Mouse (Mus musculus): ENCODE data around the gene Obscn. TPM values are rescaled to one million over a fixed set of nuclear protein-coding genes. Genes with fewer than 3 reads are reported as not detected.

The Obscn gene
- polyA plus RNA-seq, 1 experiment, result 19.0 TPM

- Histone ChIP-seq H3K4me1 (ENCODE audit: control insufficient read depth, insufficient read depth, low read length) (no peaks in the 10 kb centered on the region), H3K4me3 (replicated peaks; ENCODE audit: extremely low read depth, low read depth, low read length) (no peak overlapping the region)
- no peak for TF ChIP-seq POLR2A (IDR thresholded peaks at IDR 0.05; ENCODE audit: borderline replicate concordance, extremely low read depth, low read depth, low read length)
- 0 out of 2 replicates have a peak, but pooled peaks have one; percentile 20 for TF ChIP-seq CTCF (IDR thresholded peaks at IDR 0.05; ENCODE audit: insufficient read depth, low read length)
- 41% methylated on average over 3 of the region's 3 CpGs for WGBS
- no peak for DNase-seq
Observed at GRCm38 (mm10) chr11:59151729-59152128, 15.5 kb upstream of the Obscn start.

GRCm38 (mm10) chr11:59149302-59149701 is 13.1 kb upstream of the Obscn start:
- Histone ChIP-seq H3K4me3 (replicated peaks; ENCODE audit: extremely low read depth, low read depth, low read length) (no peak overlapping the region), H3K4me1 (ENCODE audit: control insufficient read depth, insufficient read depth, low read length) (no peaks in the 10 kb centered on the region)
- TF ChIP-seq CTCF (IDR thresholded peaks at IDR 0.05; ENCODE audit: insufficient read depth, low read length) (no peak), POLR2A (IDR thresholded peaks at IDR 0.05; ENCODE audit: borderline replicate concordance, extremely low read depth, low read depth, low read length) (no peak)
- DNase-seq, result no peak
- WGBS, result 44% methylated on average over 3 of the region's 3 CpGs

- 79% methylated on average over 5 of the region's 5 CpGs for WGBS
- no peak for DNase-seq
- no peak for TF ChIP-seq POLR2A (IDR thresholded peaks at IDR 0.05; ENCODE audit: borderline replicate concordance, extremely low read depth, low read depth, low read length)
- TF ChIP-seq CTCF (IDR thresholded peaks at IDR 0.05; ENCODE audit: insufficient read depth, low read length), result no peak
- Histone ChIP-seq H3K4me1 (ENCODE audit: control insufficient read depth, insufficient read depth, low read length) (no peaks in the 10 kb centered on the region), H3K4me3 (replicated peaks; ENCODE audit: extremely low read depth, low read depth, low read length) (no peak overlapping the region)
Observed at GRCm38 (mm10) chr11:59142962-59143361, 6.8 kb upstream of the Obscn start.

GRCm38 (mm10) chr11:59141772-59142370 is 5.7 kb upstream of the Obscn start:
- no peak for TF ChIP-seq POLR2A (IDR thresholded peaks at IDR 0.05; ENCODE audit: borderline replicate concordance, extremely low read depth, low read depth, low read length)
- TF ChIP-seq CTCF (IDR thresholded peaks at IDR 0.05; ENCODE audit: insufficient read depth, low read length), result no peak
- H3K4me3 ChIP-seq (replicated peaks; ENCODE audit: extremely low read depth, low read depth, low read length), result no peak overlapping the region
- H3K4me1 ChIP-seq (ENCODE audit: control insufficient read depth, insufficient read depth, low read length), result no peaks in the 10 kb centered on the region
- 8% methylated on average over 14 of the region's 14 CpGs for WGBS
- DNase-seq, result no peak

GRCm38 (mm10) chr11:59138537-59139486 is 2.6 kb upstream of the Obscn start:
- H3K4me3 ChIP-seq (replicated peaks; ENCODE audit: extremely low read depth, low read depth, low read length), result no peak overlapping the region
- 64% methylated on average over 19 of the region's 19 CpGs for WGBS
- DNase-seq, result no peak
- H3K4me1 ChIP-seq (ENCODE audit: control insufficient read depth, insufficient read depth, low read length), result no peaks in the 10 kb centered on the region
- TF ChIP-seq POLR2A (IDR thresholded peaks at IDR 0.05; ENCODE audit: borderline replicate concordance, extremely low read depth, low read depth, low read length), result no peak
- no peak for TF ChIP-seq CTCF (IDR thresholded peaks at IDR 0.05; ENCODE audit: insufficient read depth, low read length)

GRCm38 (mm10) chr11:59136994-59137706 is 948 bp upstream of the Obscn start:
- DNase-seq, result no peak
- 73% methylated on average over 12 of the region's 12 CpGs for WGBS
- H3K4me3 ChIP-seq (replicated peaks; ENCODE audit: extremely low read depth, low read depth, low read length), result no peak overlapping the region
- TF ChIP-seq POLR2A (IDR thresholded peaks at IDR 0.05; ENCODE audit: borderline replicate concordance, extremely low read depth, low read depth, low read length) (no peak), CTCF (IDR thresholded peaks at IDR 0.05; ENCODE audit: insufficient read depth, low read length) (no peak)
- no peaks in the 10 kb centered on the region for H3K4me1 ChIP-seq (ENCODE audit: control insufficient read depth, insufficient read depth, low read length)

- no peak for DNase-seq
- H3K4me3 ChIP-seq (replicated peaks; ENCODE audit: extremely low read depth, low read depth, low read length), result no peak overlapping the region
- no peaks in the 10 kb centered on the region for H3K4me1 ChIP-seq (ENCODE audit: control insufficient read depth, insufficient read depth, low read length)
- WGBS, result 8% methylated on average over 55 of the region's 55 CpGs
- TF ChIP-seq CTCF (IDR thresholded peaks at IDR 0.05; ENCODE audit: insufficient read depth, low read length) (no peak), POLR2A (IDR thresholded peaks at IDR 0.05; ENCODE audit: borderline replicate concordance, extremely low read depth, low read depth, low read length) (no peak)
Observed at GRCm38 (mm10) chr11:59135051-59135820, 966 bp downstream of the Obscn start.

GRCm38 (mm10) chr11:59134373-59134997 is 1.7 kb downstream of the Obscn start:
- no peaks in the 10 kb centered on the region for H3K4me1 ChIP-seq (ENCODE audit: control insufficient read depth, insufficient read depth, low read length)
- DNase-seq, result no peak
- no peak for TF ChIP-seq CTCF (IDR thresholded peaks at IDR 0.05; ENCODE audit: insufficient read depth, low read length)
- TF ChIP-seq POLR2A (IDR thresholded peaks at IDR 0.05; ENCODE audit: borderline replicate concordance, extremely low read depth, low read depth, low read length), result no peak
- 7% methylated on average over 34 of the region's 35 CpGs for WGBS
- no peak overlapping the region for H3K4me3 ChIP-seq (replicated peaks; ENCODE audit: extremely low read depth, low read depth, low read length)
